Mouse (Mus musculus) MEL (cell line): Measurements from ENCODE around the gene Tspan4.

Source experiments
- CTCF ChIP-seq, 3 experiments: IDR thresholded peaks in 2 of 3; conservative IDR thresholded peaks in 1 of 3; 2 replicates each; pipeline ENCODE4 v1.5.1; 2011 to 2012; ENCODE audit warnings: low read length in 3 of 3, low read depth in 2 of 3, mild to moderate bottlenecking in 2 of 3, improper control_type of control experiment in 1 of 3, inconsistent platforms in 1 of 3, mixed read lengths in 1 of 3, moderate library complexity in 1 of 3; ENCODE audit not compliant: control insufficient read depth in 1 of 3, insufficient read depth in 1 of 3, poor library complexity in 1 of 3, severe bottlenecking in 1 of 3
- ELF1 ChIP-seq: IDR thresholded peaks from 2 replicates; pipeline ENCODE4 v1.6.1; 2014; ENCODE audit warnings: low read depth, mild to moderate bottlenecking, inconsistent platforms, low read length, improper control_type of control experiment, moderate library complexity
- EP300 ChIP-seq, 2 experiments: IDR thresholded peaks; 2 replicates each; pipeline ENCODE4 v1.6.1; 2011; ENCODE audit warnings: improper control_type of control experiment in 2 of 2, low read length in 2 of 2, low read depth in 1 of 2, mild to moderate bottlenecking in 1 of 2
- GATA1 ChIP-seq: IDR thresholded peaks from 2 replicates; pipeline ENCODE4 v1.6.1; 2011; ENCODE audit warnings: low read depth, low read length, improper control_type of control experiment
- MYC ChIP-seq: IDR thresholded peaks from 2 replicates; pipeline ENCODE4 v1.6.1; 2011; ENCODE audit warnings: low read depth, mild to moderate bottlenecking, low read length, improper control_type of control experiment, moderate library complexity
- POLR2A ChIP-seq, 2 experiments: IDR thresholded peaks; 2 replicates each; pipeline ENCODE4 v1.6.1; 2011 to 2012; ENCODE audit warnings: low read length in 2 of 2, mild to moderate bottlenecking in 2 of 2, control low read depth in 1 of 2, improper control_type of control experiment in 1 of 2, low read depth in 1 of 2, moderate library complexity in 1 of 2; ENCODE audit not compliant: control insufficient read depth in 1 of 2, insufficient read depth in 1 of 2, poor library complexity in 1 of 2
- SMC3 ChIP-seq: IDR thresholded peaks from 2 replicates; pipeline ENCODE4 v1.6.1; 2011; ENCODE audit warnings: low read depth, low read length, improper control_type of control experiment
- TAL1 ChIP-seq: IDR thresholded peaks from 2 replicates; pipeline ENCODE4 v1.6.1; 2012; ENCODE audit warnings: mild to moderate bottlenecking, inconsistent platforms, low read length, moderate library complexity, mixed read lengths
- TCF12 ChIP-seq: IDR thresholded peaks from 2 replicates; pipeline ENCODE4 v1.6.1; 2014; ENCODE audit warnings: low read depth, mild to moderate bottlenecking, inconsistent platforms, low read length, improper control_type of control experiment, moderate library complexity
- ZKSCAN1 ChIP-seq: IDR thresholded peaks from 2 replicates; pipeline ENCODE4 v1.6.1; 2012; ENCODE audit warnings: low read depth, mild to moderate bottlenecking, inconsistent platforms, low read length, improper control_type of control experiment, moderate library complexity

- TF ChIP-seq CTCF (IDR thresholded peaks at IDR 0.05 in 2 of 3, conservative IDR thresholded peaks at IDR 0.05 in 1 of 3; ENCODE audit: control insufficient read depth in 1 of 3, insufficient read depth in 1 of 3, low read depth in 2 of 3, low read length in 3 of 3, poor library complexity in 1 of 3, severe bottlenecking in 1 of 3) (no peak), EP300 (IDR thresholded peaks at IDR 0.05; ENCODE audit: low read depth in 1 of 2, low read length in 2 of 2) (no peak), GATA1 (no peak), TAL1 (no peak), SMC3 (no peak), ZKSCAN1 (no peak), ELF1 (no peak), TCF12 (no peak), POLR2A (IDR thresholded peaks at IDR 0.05; ENCODE audit: control insufficient read depth in 1 of 2, insufficient read depth in 1 of 2, low read depth in 1 of 2, low read length in 2 of 2, poor library complexity in 1 of 2) (no peak), MYC (no peak)
Measured at GRCm38 (mm10) chr7:141432741-141433516, 42.1 kb upstream of the Tspan4 start.
